Mouse (Mus musculus) cerebellum, postnatal 14 days (tissue): ENCODE results near the gene Shf.
A peak's percentile ranks its signal among the peaks of the same experiment; 100 is the strongest.

Source experiments
- DNase-seq, 2 experiments: peaks; one replicate each; pipeline ENCODE4 v3.0.0; 2021; ENCODE audit warnings: mixed read lengths in 2 of 2

The Shf gene

GRCm38 (mm10) chr2:122301921-122302573 is 66.9 kb downstream of the Shf start:
- DNase-seq, result peak in 1 of 2 experiments; percentile 19

- peak; percentile 59 to 64 for DNase-seq
Measured at GRCm38 (mm10) chr2:122301081-122301920, 67.7 kb downstream of the Shf start.

- DNase-seq, result no peak
Measured at GRCm38 (mm10) chr2:122300656-122301020, 68.3 kb downstream of the Shf start.

- no peak for DNase-seq
Measured at GRCm38 (mm10) chr2:122299911-122300655, 68.9 kb downstream of the Shf start.
